Mouse (Mus musculus): Measurements from ENCODE around the gene Appl1.

- TF ChIP-seq CTCF (IDR thresholded peaks at IDR 0.05; ENCODE audit: low read depth, low read length) (no peak), POLR2A (IDR thresholded peaks at IDR 0.05; ENCODE audit: borderline replicate concordance, low read depth, low read length) (no peak)
Measured at GRCm38 (mm10) chr14:26935558-26935957, 35.5 kb downstream of the Appl1 start.

Measured in bone marrow macrophage, adult 2 months (primary cell).